Mouse (Mus musculus): ENCODE data around the gene Tmem39a. TPM values are rescaled to one million over a fixed set of nuclear protein-coding genes. Genes with fewer than 3 reads are reported as not detected.

The Tmem39a gene
- polyA plus RNA-seq, 1 experiment: 36.8 TPM

GRCm38 (mm10) chr16:38549479-38550396 lies 8.8 kb upstream of the Tmem39a start, which contains the start of gene Poglut1:
TSS of gene Poglut1 (minus strand) at chr16:38550258.
- Histone ChIP-seq H3K4me3 (peak within 1 kb of the TSS; percentile 45), H3K79me2 (ENCODE audit: control insufficient read depth, insufficient read depth) (peaks cover 6% of the 10 kb centered on the region), H3K4me2 (ENCODE audit: low read depth) (peak within 1 kb of the TSS; percentile 95), H3ac (ENCODE audit: control insufficient read depth, insufficient read length) (no peak within 1 kb of the TSS), H3K36me3 (ENCODE audit: control insufficient read depth, insufficient read depth) (peaks cover 4% of the 10 kb centered on the region), H3K27me3 (ENCODE audit: control insufficient read depth, insufficient read depth, insufficient read length) (no peaks in the 10 kb centered on the region)
- peak; percentile 86 for TF ChIP-seq USF1 (IDR thresholded peaks at IDR 0.05; ENCODE audit: low read depth)
- peak; percentile 76 for TF ChIP-seq POLR2AphosphoS2 (IDR thresholded peaks at IDR 0.05; ENCODE audit: insufficient read length, low read depth)
- peak; percentile 81 for TF ChIP-seq POLR2A (IDR thresholded peaks at IDR 0.05; ENCODE audit: insufficient read length, low read depth)
- no peak for TF ChIP-seq E2F4 (IDR thresholded peaks at IDR 0.05; ENCODE audit: insufficient read depth)
- TF ChIP-seq MYOD1 (IDR thresholded peaks at IDR 0.05; ENCODE audit: control insufficient read depth in 1 of 3, insufficient read length in 2 of 3, low read depth in 2 of 3): peak in 1 of 3 experiments; percentile 9
- TF ChIP-seq MAX (IDR thresholded peaks at IDR 0.05; ENCODE audit: low read depth): no peak
- TF ChIP-seq TCF12 (IDR thresholded peaks at IDR 0.05; ENCODE audit: insufficient read depth, poor library complexity, severe bottlenecking): no peak
- no peak for TF ChIP-seq CEBPB (IDR thresholded peaks at IDR 0.05; ENCODE audit: insufficient read depth, poor library complexity, severe bottlenecking)

GRCm38 (mm10) chr16:38555988-38556387 lies 2.5 kb upstream of the Tmem39a start:
- no peak overlapping the region for H3ac ChIP-seq (ENCODE audit: control insufficient read depth, insufficient read length)
- H3K4me2 ChIP-seq (ENCODE audit: low read depth): no peak overlapping the region
- H3K79me2 ChIP-seq (ENCODE audit: control insufficient read depth, insufficient read depth): no peaks in the 10 kb centered on the region
- TF ChIP-seq POLR2AphosphoS2 (IDR thresholded peaks at IDR 0.05; ENCODE audit: insufficient read length, low read depth): no peak
- TF ChIP-seq TCF12 (IDR thresholded peaks at IDR 0.05; ENCODE audit: insufficient read depth, poor library complexity, severe bottlenecking): no peak
- TF ChIP-seq MYOD1 (IDR thresholded peaks at IDR 0.05; ENCODE audit: control insufficient read depth in 1 of 3, insufficient read length in 2 of 3, low read depth in 2 of 3): no peak
- TF ChIP-seq MYOG (IDR thresholded peaks at IDR 0.05; ENCODE audit: control insufficient read depth in 1 of 3, insufficient read depth in 1 of 3, insufficient read length in 2 of 3, low read depth in 2 of 3): no peak
- no peak for TF ChIP-seq USF1 (IDR thresholded peaks at IDR 0.05; ENCODE audit: low read depth)
- TF ChIP-seq MAX (IDR thresholded peaks at IDR 0.05; ENCODE audit: low read depth): no peak
- no peak for TF ChIP-seq TCF3 (IDR thresholded peaks at IDR 0.05; ENCODE audit: insufficient read length, low read depth)
- TF ChIP-seq REST (IDR thresholded peaks at IDR 0.05; ENCODE audit: insufficient read depth, insufficient read length): no peak
- no peak for TF ChIP-seq E2F4 (IDR thresholded peaks at IDR 0.05; ENCODE audit: insufficient read depth)
- no peak for TF ChIP-seq SRF (IDR thresholded peaks at IDR 0.05; ENCODE audit: control insufficient read depth, insufficient read length, low read depth)
- TF ChIP-seq CEBPB (IDR thresholded peaks at IDR 0.05; ENCODE audit: insufficient read depth, poor library complexity, severe bottlenecking): no peak
- no peak for TF ChIP-seq POLR2A (IDR thresholded peaks at IDR 0.05; ENCODE audit: insufficient read length, low read depth)
- H3K4me3 ChIP-seq: no peak overlapping the region
- H3K27me3 ChIP-seq (ENCODE audit: control insufficient read depth, insufficient read depth, insufficient read length): no peaks in the 10 kb centered on the region
- no peaks in the 10 kb centered on the region for H3K36me3 ChIP-seq (ENCODE audit: control insufficient read depth, insufficient read depth)

- Histone ChIP-seq H3K4me2 (ENCODE audit: low read depth) (peak overlapping the region; percentile 73), H3ac (ENCODE audit: control insufficient read depth, insufficient read length) (peak overlapping the region; percentile 99), H3K4me3 (peak overlapping the region; percentile 89), H3K27me3 (ENCODE audit: control insufficient read depth, insufficient read depth, insufficient read length) (no peaks in the 10 kb centered on the region), H3K36me3 (ENCODE audit: control insufficient read depth, insufficient read depth) (no peaks in the 10 kb centered on the region), H3K79me2 (ENCODE audit: control insufficient read depth, insufficient read depth) (peaks cover 44% of the 10 kb centered on the region)
- TF ChIP-seq CEBPB (IDR thresholded peaks at IDR 0.05; ENCODE audit: insufficient read depth, poor library complexity, severe bottlenecking) (no peak), POLR2AphosphoS2 (IDR thresholded peaks at IDR 0.05; ENCODE audit: insufficient read length, low read depth) (peak; percentile 98), REST (IDR thresholded peaks at IDR 0.05; ENCODE audit: insufficient read depth, insufficient read length) (peak; percentile 42), MAX (IDR thresholded peaks at IDR 0.05; ENCODE audit: low read depth) (no peak), MYOG (IDR thresholded peaks at IDR 0.05; ENCODE audit: control insufficient read depth in 1 of 3, insufficient read depth in 1 of 3, insufficient read length in 2 of 3, low read depth in 2 of 3) (peak in 2 of 3 experiments; percentile 27 to 65), MYOD1 (IDR thresholded peaks at IDR 0.05; ENCODE audit: control insufficient read depth in 1 of 3, insufficient read length in 2 of 3, low read depth in 2 of 3) (peak in 2 of 3 experiments; percentile 21 to 54), USF1 (IDR thresholded peaks at IDR 0.05; ENCODE audit: low read depth) (no peak), TCF3 (IDR thresholded peaks at IDR 0.05; ENCODE audit: insufficient read length, low read depth) (no peak), E2F4 (IDR thresholded peaks at IDR 0.05; ENCODE audit: insufficient read depth) (no peak), TCF12 (IDR thresholded peaks at IDR 0.05; ENCODE audit: insufficient read depth, poor library complexity, severe bottlenecking) (no peak), SRF (IDR thresholded peaks at IDR 0.05; ENCODE audit: control insufficient read depth, insufficient read length, low read depth) (peak; percentile 89), POLR2A (IDR thresholded peaks at IDR 0.05; ENCODE audit: insufficient read length, low read depth) (peak; percentile 98)
Measured at GRCm38 (mm10) chr16:38562131-38562967, 3.9 kb downstream of the Tmem39a start.

GRCm38 (mm10) chr16:38562968-38563327 lies 4.5 kb downstream of the Tmem39a start:
- H3K4me3 ChIP-seq: peak overlapping the region; percentile 89
- TF ChIP-seq TCF12 (IDR thresholded peaks at IDR 0.05; ENCODE audit: insufficient read depth, poor library complexity, severe bottlenecking) (no peak), SRF (IDR thresholded peaks at IDR 0.05; ENCODE audit: control insufficient read depth, insufficient read length, low read depth) (no peak), POLR2A (IDR thresholded peaks at IDR 0.05; ENCODE audit: insufficient read length, low read depth) (no peak), MYOG (IDR thresholded peaks at IDR 0.05; ENCODE audit: control insufficient read depth in 1 of 3, insufficient read depth in 1 of 3, insufficient read length in 2 of 3, low read depth in 2 of 3) (no peak), TCF3 (IDR thresholded peaks at IDR 0.05; ENCODE audit: insufficient read length, low read depth) (no peak), USF1 (IDR thresholded peaks at IDR 0.05; ENCODE audit: low read depth) (no peak), CEBPB (IDR thresholded peaks at IDR 0.05; ENCODE audit: insufficient read depth, poor library complexity, severe bottlenecking) (no peak), MAX (IDR thresholded peaks at IDR 0.05; ENCODE audit: low read depth) (no peak), E2F4 (IDR thresholded peaks at IDR 0.05; ENCODE audit: insufficient read depth) (no peak), MYOD1 (IDR thresholded peaks at IDR 0.05; ENCODE audit: control insufficient read depth in 1 of 3, insufficient read length in 2 of 3, low read depth in 2 of 3) (no peak), REST (IDR thresholded peaks at IDR 0.05; ENCODE audit: insufficient read depth, insufficient read length) (no peak), POLR2AphosphoS2 (IDR thresholded peaks at IDR 0.05; ENCODE audit: insufficient read length, low read depth) (no peak)

More at GRCm38 (mm10) chr16:38562968-38563327, 4.5 kb downstream of the Tmem39a start:
- Histone ChIP-seq H3K79me2 (ENCODE audit: control insufficient read depth, insufficient read depth) (peaks cover 49% of the 10 kb centered on the region), H3ac (ENCODE audit: control insufficient read depth, insufficient read length) (peak overlapping the region; percentile 99), H3K36me3 (ENCODE audit: control insufficient read depth, insufficient read depth) (no peaks in the 10 kb centered on the region), H3K4me2 (ENCODE audit: low read depth) (peak overlapping the region; percentile 96), H3K27me3 (ENCODE audit: control insufficient read depth, insufficient read depth, insufficient read length) (no peaks in the 10 kb centered on the region)

Measured in myocyte (in vitro differentiated cells).